In genomic region chr9:108832390-108833108, GRCm38 (mm10) we compare ENCODE assay signal across 8 mouse cellular contexts. TPM values are rescaled to one million over a fixed set of nuclear protein-coding genes. Genes with fewer than 3 reads are reported as not detected.
DNase-seq lines count a peak whose midpoint lies in the region; ATAC-seq and TF ChIP-seq lines count a peak whose summit lies in the region.

No protein-coding gene starts in this region.

- no peak for TF ChIP-seq EP300 in liver, postnatal 0 days (IDR thresholded peaks at IDR 0.05; ENCODE audit: low read depth)

- peak; percentile 66; the same call in 1 of the 2 replicates for ATAC-seq in cerebellum, adult (ENCODE audit: insufficient number of reproducible peaks, low FRiP score, low TSS enrichment)
- peak; percentile 95 for ATAC-seq in forebrain, embryonic 13.5 days
- peak; percentile 99 for ATAC-seq in liver, postnatal 0 days
- peak; percentile 96 for ATAC-seq in neural tube, embryonic 12.5 days (ENCODE audit: low FRiP score, low read depth)
- ATAC-seq in stomach, embryonic 16.5 days (ENCODE audit: insufficient read depth, low FRiP score), result peak; percentile 99

- H3K9me3 ChIP-seq in forebrain, embryonic 13.5 days (replicated peaks), result no peaks in the 10 kb centered on the region
- no peaks in the 10 kb centered on the region for H3K9me3 ChIP-seq in liver, postnatal 0 days (ENCODE audit: low read length)
- no peaks in the 10 kb centered on the region for H3K9me3 ChIP-seq in neural tube, embryonic 12.5 days
- H3K9me3 ChIP-seq in stomach, embryonic 16.5 days (replicated peaks; ENCODE audit: control insufficient read depth, low read length), result no peaks in the 10 kb centered on the region

- H3K4me2 ChIP-seq in forebrain, embryonic 13.5 days, result peak overlapping the region; percentile 65
- peak overlapping the region; percentile 74 for H3K4me2 ChIP-seq in liver, postnatal 0 days (ENCODE audit: low read depth, low read length)
- H3K4me2 ChIP-seq in neural tube, embryonic 12.5 days (replicated peaks), result peak overlapping the region; percentile 78
- H3K4me2 ChIP-seq in stomach, embryonic 16.5 days (ENCODE audit: low read depth, low read length), result peak overlapping the region; percentile 96

- H3K36me3 ChIP-seq in forebrain, embryonic 13.5 days (ENCODE audit: poor library complexity, severe bottlenecking), result peaks cover 91% of the 10 kb centered on the region
- no peaks in the 10 kb centered on the region for H3K36me3 ChIP-seq in liver, postnatal 0 days (replicated peaks; ENCODE audit: insufficient read depth, low read length)
- H3K36me3 ChIP-seq in neural tube, embryonic 12.5 days, result peaks cover 69% of the 10 kb centered on the region
- H3K36me3 ChIP-seq in stomach, embryonic 16.5 days (ENCODE audit: control insufficient read depth, insufficient read depth, low read length), result no peaks in the 10 kb centered on the region

- H3K4me1 ChIP-seq in forebrain, embryonic 13.5 days, result peaks cover 46% of the 10 kb centered on the region
- peaks cover 21% of the 10 kb centered on the region for H3K4me1 ChIP-seq in liver, postnatal 0 days (ENCODE audit: insufficient read depth)
- peaks cover 41% of the 10 kb centered on the region for H3K4me1 ChIP-seq in neural tube, embryonic 12.5 days
- peaks cover 12% of the 10 kb centered on the region for H3K4me1 ChIP-seq in stomach, embryonic 16.5 days (ENCODE audit: control insufficient read depth, insufficient read depth, low read length)

- H3K27ac ChIP-seq in forebrain, embryonic 13.5 days, result no peak overlapping the region
- peak overlapping the region; percentile 52; the same call in 1 of the 2 replicates for H3K27ac ChIP-seq in liver, postnatal 0 days (ENCODE audit: low read depth)
- no peak overlapping the region for H3K27ac ChIP-seq in neural tube, embryonic 12.5 days
- H3K27ac ChIP-seq in stomach, embryonic 16.5 days (ENCODE audit: low read length), result no peak overlapping the region

- peak overlapping the region; percentile 38 for H3K4me3 ChIP-seq in forebrain, embryonic 13.5 days
- H3K4me3 ChIP-seq in liver, postnatal 0 days (ENCODE audit: low read depth, low read length), result peak overlapping the region; percentile 49
- peak overlapping the region; percentile 36 for H3K4me3 ChIP-seq in neural tube, embryonic 12.5 days
- H3K4me3 ChIP-seq in stomach, embryonic 16.5 days (replicated peaks; ENCODE audit: low read length), result peak overlapping the region; percentile 58

- WGBS in forebrain, embryonic 13.5 days, result 5% methylated on average over 44 of the region's 46 CpGs
- 5% methylated on average over 46 of the region's 46 CpGs for WGBS in liver, postnatal 0 days (ENCODE audit: insufficient replicate concordance)
- WGBS in neural tube, embryonic 12.5 days, result 6% methylated on average over 46 of the region's 46 CpGs
- 4% methylated on average over 46 of the region's 46 CpGs for WGBS in stomach, embryonic 16.5 days

- peaks cover 57% of the 10 kb centered on the region for H3K27me3 ChIP-seq in forebrain, embryonic 13.5 days
- peaks cover 59% of the 10 kb centered on the region for H3K27me3 ChIP-seq in liver, postnatal 0 days (ENCODE audit: insufficient read depth, low read length)
- H3K27me3 ChIP-seq in neural tube, embryonic 12.5 days (replicated peaks), result peaks cover 45% of the 10 kb centered on the region
- peaks cover 52% of the 10 kb centered on the region for H3K27me3 ChIP-seq in stomach, embryonic 16.5 days (ENCODE audit: control insufficient read depth, insufficient read depth, low read length)

- peak overlapping the region; percentile 38; the same call in 1 of the 2 replicates for H3K9ac ChIP-seq in forebrain, embryonic 13.5 days
- peak overlapping the region; percentile 36; the same call in 1 of the 2 replicates for H3K9ac ChIP-seq in liver, postnatal 0 days (replicated peaks)
- H3K9ac ChIP-seq in neural tube, embryonic 12.5 days, result peak overlapping the region; percentile 41; the same call in 1 of the 2 replicates
- peak overlapping the region; percentile 54; the same call in 1 of the 2 replicates for H3K9ac ChIP-seq in stomach, embryonic 16.5 days (ENCODE audit: low read length)

- intact Hi-C loops in heart, postnatal 10 days (cut with DNase I), result no loop called here

- peak; percentile 52 to 72 for DNase-seq in CD8-positive naive resting alpha-beta T cell, adult 2 months (ENCODE audit: low read depth in 2 of 2, low spot score in 2 of 2)
- peak; percentile 87 to 88 for DNase-seq in heart, postnatal 10 days
- peak; percentile 93 to 95 for DNase-seq in kidney, postnatal 4 days
- peak; percentile 92 for DNase-seq in liver, postnatal 0 days

- TF ChIP-seq CTCF in liver, postnatal 0 days (IDR thresholded peaks at IDR 0.05; ENCODE audit: low read depth), result no peak

RNA-seq across cellular contexts. Expression of gene Celsr3, which starts 6.4 kb away (rescaled TPM):
- 13.3 and 14.4 TPM in 2 replicates for polyA plus RNA-seq in forebrain, embryonic 13.5 days (2015; fragmentation: Nextera tagmentation; extraction: Ambion mirVana)
- under 1 TPM; 0.22 to 0.24 TPM for total RNA-seq in heart, postnatal 10 days (2021)
- 0.09 and 0.23 TPM in 2 replicates for polyA plus RNA-seq in liver, postnatal 0 days (2015; fragmentation: Nextera tagmentation; extraction: Ambion mirVana)
- 12.1 and 14.3 TPM in 2 replicates for polyA plus RNA-seq in neural tube, embryonic 12.5 days (2016; fragmentation: Nextera tagmentation; extraction: Ambion mirVana)
- polyA plus RNA-seq in stomach, embryonic 16.5 days (2015; fragmentation: Nextera tagmentation; extraction: Ambion mirVana), result 0.74 and 1.0 TPM in 2 replicates

RNA-seq across cellular contexts. Expression of gene Slc26a6, which starts 20.5 kb away (rescaled TPM):
- polyA plus RNA-seq in forebrain, embryonic 13.5 days (2015; fragmentation: Nextera tagmentation; extraction: Ambion mirVana), result 8.1 and 8.5 TPM in 2 replicates
- 10 to 100 TPM; 13.6 to 18.0 TPM for total RNA-seq in heart, postnatal 10 days (2021)
- 2.4 TPM in 2 replicates for polyA plus RNA-seq in liver, postnatal 0 days (2015; fragmentation: Nextera tagmentation; extraction: Ambion mirVana)
- 10.8 and 11.9 TPM in 2 replicates for polyA plus RNA-seq in neural tube, embryonic 12.5 days (2016; fragmentation: Nextera tagmentation; extraction: Ambion mirVana)
- polyA plus RNA-seq in stomach, embryonic 16.5 days (2015; fragmentation: Nextera tagmentation; extraction: Ambion mirVana), result 15.5 and 16.1 TPM in 2 replicates

RNA-seq across cellular contexts. Expression of gene Nckipsd, which starts 24.4 kb away (rescaled TPM):
- 15.2 and 17.6 TPM in 2 replicates for polyA plus RNA-seq in forebrain, embryonic 13.5 days (2015; fragmentation: Nextera tagmentation; extraction: Ambion mirVana)
- total RNA-seq in heart, postnatal 10 days (2021), result 10 to 100 TPM in 1 of 2 experiments, 1 to 10 TPM in 1; 9.0 to 11.5 TPM
- polyA plus RNA-seq in liver, postnatal 0 days (2015; fragmentation: Nextera tagmentation; extraction: Ambion mirVana), result 4.5 TPM in 2 replicates
- polyA plus RNA-seq in neural tube, embryonic 12.5 days (2016; fragmentation: Nextera tagmentation; extraction: Ambion mirVana), result 16.4 and 23.6 TPM in 2 replicates
- 13.7 and 14.2 TPM in 2 replicates for polyA plus RNA-seq in stomach, embryonic 16.5 days (2015; fragmentation: Nextera tagmentation; extraction: Ambion mirVana)

RNA-seq across cellular contexts. Expression of gene Ip6k2, which starts 49.0 kb away (rescaled TPM):
- 153 and 172 TPM in 2 replicates for polyA plus RNA-seq in forebrain, embryonic 13.5 days (2015; fragmentation: Nextera tagmentation; extraction: Ambion mirVana)
- 10 to 100 TPM; 39.6 to 42.0 TPM for total RNA-seq in heart, postnatal 10 days (2021)
- polyA plus RNA-seq in liver, postnatal 0 days (2015; fragmentation: Nextera tagmentation; extraction: Ambion mirVana), result 12.4 and 18.6 TPM in 2 replicates
- 167 and 170 TPM in 2 replicates for polyA plus RNA-seq in neural tube, embryonic 12.5 days (2016; fragmentation: Nextera tagmentation; extraction: Ambion mirVana)
- 64.8 and 65.3 TPM in 2 replicates for polyA plus RNA-seq in stomach, embryonic 16.5 days (2015; fragmentation: Nextera tagmentation; extraction: Ambion mirVana)
